Mouse (Mus musculus) neural tube, embryonic 11.5 days (tissue): Measurements from ENCODE around the gene Gm19935. TPM values are rescaled to one million over a fixed set of nuclear protein-coding genes. Genes with fewer than 3 reads are reported as not detected.

Experiments
- ATAC-seq: fragments of 200-750 bp; cut with Nextera tagmentation; 2 replicates; pipeline ENCODE4 v1.8.0; 2017; ENCODE audit warnings: moderate number of reproducible peaks, mild to moderate bottlenecking, moderate TSS enrichment, moderate library complexity; ENCODE audit not compliant: insufficient read depth, low FRiP score, low TSS enrichment
- DNase-seq: peaks from one replicate; pipeline ENCODE4 v3.0.0-alpha.2; 2015; ENCODE audit warnings: low spot score
- H3K27ac ChIP-seq: fragments of 300-500 bp; sonication (generic); 2 replicates; pipeline ENCODE4 v1.5.1; 2014; ENCODE audit warnings: low read depth, mild to moderate bottlenecking, low read length
- H3K27me3 ChIP-seq: fragments of 300-500 bp; sonication (generic); 2 replicates; pipeline ENCODE4 v1.6.1; 2014; ENCODE audit warnings: mild to moderate bottlenecking, low read length, mixed read lengths; ENCODE audit not compliant: control insufficient read depth, insufficient read depth
- H3K36me3 ChIP-seq: fragments of 300-500 bp; sonication (generic); 2 replicates; pipeline ENCODE4 v1.6.1; 2014; ENCODE audit warnings: mild to moderate bottlenecking, low read length, moderate library complexity, mixed read lengths; ENCODE audit not compliant: control insufficient read depth, insufficient read depth
- H3K4me1 ChIP-seq: fragments of 300-500 bp; sonication (generic); 2 replicates; pipeline ENCODE4 v1.6.1; 2014; ENCODE audit warnings: low read length, mixed read lengths; ENCODE audit not compliant: control insufficient read depth, insufficient read depth
- H3K4me2 ChIP-seq: fragments of 300-500 bp; sonication (generic); 2 replicates; pipeline ENCODE4 v1.6.1; 2014; ENCODE audit warnings: low read depth, mild to moderate bottlenecking, moderate library complexity
- H3K4me3 ChIP-seq: fragments of 300-500 bp; sonication (generic); 2 replicates; pipeline ENCODE4 v1.5.1; 2014; ENCODE audit warnings: low read depth, low read length
- H3K9ac ChIP-seq: fragments of 300-500 bp; sonication (generic); 2 replicates; pipeline ENCODE4 v1.6.1; 2014; ENCODE audit warnings: mild to moderate bottlenecking, low read length
- H3K9me3 ChIP-seq: fragments of 300-500 bp; sonication (generic); 2 replicates; pipeline ENCODE4 v1.6.1; 2016; ENCODE audit warnings: low read length; ENCODE audit not compliant: control insufficient read depth
- WGBS: fragments of 180-500 bp; shearing (Covaris S2); extraction: QIAGEN DNeasy Blood & Tissue Kit; methylation state at CpG from one replicate; pipeline ENCODE4 v1.1.7; 2014; 5-methylcytosine and 5-hydroxymethylcytosine counted together
- microRNA-seq: library from miRNA; unstranded; fragments of <30 nt; microRNA quantifications from one replicate; pipeline ENCODE4, GENCODE M21; 2016
- polyA plus RNA-seq: library from polyadenylated mRNA; unstranded; fragments of >200 nt; fragmentation: Nextera tagmentation; extraction: Ambion mirVana; gene quantifications from 2 replicates; pipeline ENCODE4 v1.2.1, GENCODE M21; 2014

The Gm19935 gene
- polyA plus RNA-seq, 1 experiment from 2014 or later = not detected

DNA sequence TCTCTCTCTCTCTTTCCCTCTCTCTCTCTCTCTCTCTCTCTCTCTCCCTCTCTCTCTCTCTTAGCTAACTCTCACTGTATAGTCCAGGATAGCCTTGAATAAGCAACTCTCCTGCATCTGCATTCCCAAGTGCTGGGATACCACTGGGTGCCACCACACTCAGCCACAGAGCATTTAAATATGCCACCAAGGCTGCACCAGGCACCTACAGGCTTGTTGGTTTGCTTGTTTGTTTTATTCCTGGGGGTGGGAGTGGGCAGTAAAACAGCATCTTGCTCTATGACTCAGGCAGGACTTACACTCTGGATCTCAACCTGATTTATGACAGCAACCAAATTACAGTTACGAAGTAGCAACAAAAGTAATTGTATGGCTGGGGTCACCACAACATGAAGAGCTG is 25.6 kb downstream of the Gm19935 start:
- no peak for ATAC-seq
- Histone ChIP-seq H3K4me3 (no peak overlapping the region), H3K9ac (no peak overlapping the region), H3K4me2 (no peak overlapping the region), H3K9me3 (no peaks in the 10 kb centered on the region), H3K36me3 (no peaks in the 10 kb centered on the region), H3K4me1 (peaks cover 5% of the 10 kb centered on the region; the same call in 1 of the 2 replicates), H3K27me3 (no peaks in the 10 kb centered on the region), H3K27ac (no peak overlapping the region)
- no peak for DNase-seq
- 82% methylated on average over 1 of the region's 1 CpGs for WGBS

DNA sequence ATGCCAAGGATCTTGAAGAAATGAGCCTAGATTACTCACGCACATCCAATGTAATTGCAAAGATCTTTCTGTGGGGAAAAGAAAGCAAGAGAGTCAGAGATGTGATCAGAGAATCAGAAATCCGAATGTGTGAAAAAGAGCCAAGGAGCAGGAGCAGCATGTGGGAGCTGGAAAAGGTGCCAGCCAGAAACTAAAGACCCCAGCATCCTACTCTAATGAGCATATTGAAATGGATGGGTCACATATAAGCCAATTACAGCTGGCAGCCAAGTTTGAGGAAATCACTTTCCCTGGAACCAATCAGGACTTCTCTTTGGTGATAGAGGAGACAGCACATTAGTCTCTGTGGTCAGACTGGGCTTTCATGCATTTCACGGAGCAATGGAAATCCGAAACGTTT is 47.4 kb downstream of the Gm19935 start:
- Histone ChIP-seq H3K4me3 (no peak overlapping the region), H3K4me1 (no peaks in the 10 kb centered on the region), H3K9me3 (no peaks in the 10 kb centered on the region), H3K36me3 (no peaks in the 10 kb centered on the region), H3K4me2 (no peak overlapping the region), H3K9ac (no peak overlapping the region), H3K27me3 (no peaks in the 10 kb centered on the region), H3K27ac (no peak overlapping the region)
- ATAC-seq = no peak
- DNase-seq = no peak
- 80% methylated on average over 5 of the region's 5 CpGs for WGBS

Small RNA genes lying within 50 kb of the gene (microRNA-seq; reads per million reads assigned to microRNA genes)
- not detected for gene Gm44382

Other genes starting within 250 kb of the Gm19935 start
- gene Chd9, start 11.0 kb upstream of the Gm19935 start, polyA plus RNA-seq = 54.4 and 62.9 TPM in 2 replicates